Mouse (Mus musculus) liver, embryonic 16.5 days (tissue): ENCODE data around the gene Taf9b. TPM values are rescaled to one million over a fixed set of nuclear protein-coding genes. Genes with fewer than 3 reads are reported as not detected.

Experiments used
- ATAC-seq: fragments of 200-750 bp; cut with Nextera tagmentation; 2 replicates; pipeline ENCODE4 v1.8.0; 2017; ENCODE audit warnings: low read depth, mild to moderate bottlenecking, moderate number of reproducible peaks, moderate library complexity
- H3K27ac ChIP-seq: fragments of 300-500 bp; sonication (generic); 2 replicates; pipeline ENCODE4 v1.5.1; 2014; ENCODE audit warnings: mild to moderate bottlenecking, low read length
- H3K27me3 ChIP-seq: fragments of 300-500 bp; sonication (generic); 2 replicates; pipeline ENCODE4 v1.6.1; 2014; ENCODE audit warnings: low read depth, low read length, mixed read lengths; ENCODE audit not compliant: control insufficient read depth, insufficient read depth
- H3K36me3 ChIP-seq: fragments of 300-500 bp; sonication (generic); 2 replicates; pipeline ENCODE4 v1.6.1; 2014; ENCODE audit warnings: mild to moderate bottlenecking; ENCODE audit not compliant: control insufficient read depth, insufficient read depth
- H3K4me1 ChIP-seq: fragments of 300-500 bp; sonication (generic); 2 replicates; pipeline ENCODE4 v1.6.1; 2014; ENCODE audit warnings: low read depth, low read length, mixed read lengths; ENCODE audit not compliant: control insufficient read depth
- H3K4me2 ChIP-seq: fragments of 300-500 bp; sonication (generic); 2 replicates; pipeline ENCODE4 v1.6.1; 2014; ENCODE audit warnings: low read depth, low read length, mixed read lengths
- H3K4me3 ChIP-seq: fragments of 300-500 bp; sonication (generic); 2 replicates; pipeline ENCODE4 v1.5.1; 2014; ENCODE audit warnings: low read depth, mild to moderate bottlenecking, low read length
- H3K9ac ChIP-seq: fragments of 300-500 bp; sonication (generic); 2 replicates; pipeline ENCODE4 v1.6.1; 2014; ENCODE audit warnings: low read depth, low read length
- H3K9me3 ChIP-seq: fragments of 300-500 bp; sonication (generic); replicated peaks from 2 replicates; pipeline ENCODE4 v1.6.1; 2016; ENCODE audit warnings: low read length; ENCODE audit not compliant: control insufficient read depth
- WGBS: fragments of 180-500 bp; shearing (Covaris S2); extraction: QIAGEN DNeasy Blood & Tissue Kit; methylation state at CpG from one replicate; pipeline ENCODE4 v1.1.7; 2014; ENCODE audit not compliant: insufficient replicate concordance; 5-methylcytosine and 5-hydroxymethylcytosine counted together
- polyA plus RNA-seq: library from polyadenylated mRNA; unstranded; fragments of >200 nt; fragmentation: Nextera tagmentation; extraction: Ambion mirVana; gene quantifications from 2 replicates; pipeline ENCODE4 v1.2.1, GENCODE M21; 2015

Taf9b gene
- polyA plus RNA-seq, 1 experiment from 2014 or later, result 4.0 TPM

GRCm38 (mm10) chrX:106164555-106164954, 56.4 kb downstream of the Taf9b start:
- Histone ChIP-seq H3K4me3 (no peak overlapping the region), H3K27me3 (no peaks in the 10 kb centered on the region), H3K9ac (no peak overlapping the region), H3K36me3 (no peaks in the 10 kb centered on the region), H3K9me3 (no peaks in the 10 kb centered on the region), H3K4me1 (no peaks in the 10 kb centered on the region), H3K4me2 (no peak overlapping the region), H3K27ac (no peak overlapping the region)
- ATAC-seq, result peak; percentile 64
- WGBS, result 49% methylated on average over 5 of the region's 5 CpGs

GRCm38 (mm10) chrX:106163995-106164394, 57.0 kb downstream of the Taf9b start:
- Histone ChIP-seq H3K27ac (no peak overlapping the region), H3K9ac (no peak overlapping the region), H3K9me3 (no peaks in the 10 kb centered on the region), H3K36me3 (no peaks in the 10 kb centered on the region), H3K4me3 (no peak overlapping the region), H3K27me3 (no peaks in the 10 kb centered on the region), H3K4me1 (no peaks in the 10 kb centered on the region), H3K4me2 (no peak overlapping the region)
- WGBS, result 29% methylated on average over 5 of the region's 5 CpGs
- peak; percentile 93 for ATAC-seq

Other genes with a start within 250 kb of the Taf9b start
- 35.1 and 35.4 TPM in 2 replicates for gene Magt1, start 209.3 kb downstream of the Taf9b start, polyA plus RNA-seq
- gene Cox7b, start 205.5 kb downstream of the Taf9b start, polyA plus RNA-seq, result 238 and 263 TPM in 2 replicates
- 13.8 and 14.7 TPM in 2 replicates for gene Atp7a, start 193.9 kb downstream of the Taf9b start, polyA plus RNA-seq
- gene Tlr13, start 78.0 kb downstream of the Taf9b start, polyA plus RNA-seq, result 1.0 and 1.3 TPM in 2 replicates
- gene Pgk1, start 34.1 kb downstream of the Taf9b start, polyA plus RNA-seq, result 189 and 191 TPM in 2 replicates
- gene Fnd3c2, start 34.2 kb upstream of the Taf9b start, polyA plus RNA-seq, result not detected in 2 replicates